Mouse (Mus musculus): ENCODE results near the gene Jazf1. TPM values are rescaled to one million over a fixed set of nuclear protein-coding genes. Genes with fewer than 3 reads are reported as not detected.

The Jazf1 gene
- polyA plus RNA-seq, 2 experiments = 0.71 to 1.2 TPM

GRCm38 (mm10) chr6:52824977-52825482 is 243.4 kb downstream of the Jazf1 start:
- Histone ChIP-seq H3K9ac (replicated peaks) (no peak overlapping the region), H3K27ac (no peak overlapping the region), H3K27me3 (ENCODE audit: control insufficient read depth, insufficient read depth, low read length) (no peaks in the 10 kb centered on the region), H3K4me1 (replicated peaks; ENCODE audit: control insufficient read depth in 2 of 2, insufficient read depth in 2 of 2, low read length in 1 of 2) (no peaks in the 10 kb centered on the region), H3K9me3 (ENCODE audit: control insufficient read depth, low read length) (no peaks in the 10 kb centered on the region), H3K4me2 (ENCODE audit: low read depth) (no peak overlapping the region), H3K4me3 (ENCODE audit: insufficient read depth in 1 of 2, low read depth in 2 of 2, low read length in 2 of 2) (no peak overlapping the region), H3K36me3 (replicated peaks; ENCODE audit: control insufficient read depth, insufficient read depth, low read depth) (no peaks in the 10 kb centered on the region)
- TF ChIP-seq CTCF (IDR thresholded peaks at IDR 0.05; ENCODE audit: low read depth) (no peak), EP300 (IDR thresholded peaks at IDR 0.05; ENCODE audit: low read depth) (no peak)
- WGBS (ENCODE audit: insufficient replicate concordance) = 63% methylated on average over 3 of the region's 3 CpGs
- ATAC-seq (ENCODE audit: insufficient read depth) = no peak
- DNase-seq (ENCODE audit: low read depth in 3 of 3, low spot score in 3 of 3) = no peak

GRCm38 (mm10) chr6:52823064-52823463 is 245.4 kb downstream of the Jazf1 start:
- Histone ChIP-seq H3K36me3 (replicated peaks; ENCODE audit: control insufficient read depth, insufficient read depth, low read depth) (no peaks in the 10 kb centered on the region), H3K9ac (replicated peaks) (no peak overlapping the region), H3K9me3 (ENCODE audit: control insufficient read depth, low read length) (no peaks in the 10 kb centered on the region), H3K4me2 (ENCODE audit: low read depth) (no peak overlapping the region), H3K27me3 (ENCODE audit: control insufficient read depth, insufficient read depth, low read length) (no peaks in the 10 kb centered on the region), H3K27ac (no peak overlapping the region), H3K4me3 (ENCODE audit: insufficient read depth in 1 of 2, low read depth in 2 of 2, low read length in 2 of 2) (no peak overlapping the region), H3K4me1 (replicated peaks; ENCODE audit: control insufficient read depth in 2 of 2, insufficient read depth in 2 of 2, low read length in 1 of 2) (no peaks in the 10 kb centered on the region)
- ATAC-seq (ENCODE audit: insufficient read depth) (no peak), DNase-seq (ENCODE audit: low read depth in 3 of 3, low spot score in 3 of 3) (no peak)
- TF ChIP-seq EP300 (IDR thresholded peaks at IDR 0.05; ENCODE audit: low read depth) (no peak), CTCF (IDR thresholded peaks at IDR 0.05; ENCODE audit: low read depth) (no peak)
- WGBS (ENCODE audit: insufficient replicate concordance) = 67% methylated on average over 7 of the region's 7 CpGs

GRCm38 (mm10) chr6:52822625-52823024 is 245.8 kb downstream of the Jazf1 start:
- H3K4me2 ChIP-seq (ENCODE audit: low read depth) = no peak overlapping the region
- DNase-seq (ENCODE audit: low read depth in 3 of 3, low spot score in 3 of 3) (no peak), ATAC-seq (ENCODE audit: insufficient read depth) (no peak)
- H3K27ac ChIP-seq = no peak overlapping the region
- no peaks in the 10 kb centered on the region for H3K36me3 ChIP-seq (replicated peaks; ENCODE audit: control insufficient read depth, insufficient read depth, low read depth)
- TF ChIP-seq EP300 (IDR thresholded peaks at IDR 0.05; ENCODE audit: low read depth) = no peak
- TF ChIP-seq CTCF (IDR thresholded peaks at IDR 0.05; ENCODE audit: low read depth) = no peak
- H3K4me3 ChIP-seq (ENCODE audit: insufficient read depth in 1 of 2, low read depth in 2 of 2, low read length in 2 of 2) = no peak overlapping the region
- 62% methylated on average over 2 of the region's 2 CpGs for WGBS (ENCODE audit: insufficient replicate concordance)
- no peaks in the 10 kb centered on the region for H3K27me3 ChIP-seq (ENCODE audit: control insufficient read depth, insufficient read depth, low read length)
- H3K9ac ChIP-seq (replicated peaks) = no peak overlapping the region
- no peaks in the 10 kb centered on the region for H3K4me1 ChIP-seq (replicated peaks; ENCODE audit: control insufficient read depth in 2 of 2, insufficient read depth in 2 of 2, low read length in 1 of 2)
- no peaks in the 10 kb centered on the region for H3K9me3 ChIP-seq (ENCODE audit: control insufficient read depth, low read length)

DNA sequence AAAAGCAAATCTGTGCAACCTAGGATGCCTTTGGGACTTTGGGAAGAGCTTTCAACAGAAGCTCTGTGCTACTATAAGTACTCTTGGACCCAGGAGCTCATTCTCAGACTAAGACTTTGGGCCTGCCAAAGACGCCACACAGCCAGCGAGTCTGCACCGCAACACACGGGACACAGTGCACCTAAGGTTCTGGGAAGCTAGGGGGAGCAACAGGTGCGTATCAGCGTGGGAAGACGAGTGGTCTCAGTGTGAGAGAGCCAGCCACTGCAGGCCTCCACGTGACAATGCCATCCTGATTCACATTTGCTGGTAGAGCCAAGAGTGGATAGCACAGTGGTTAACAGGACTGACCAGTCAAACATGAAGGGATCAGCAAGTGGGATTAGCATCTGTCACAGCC is 249.1 kb downstream of the Jazf1 start:
- H3K4me1 ChIP-seq (replicated peaks; ENCODE audit: control insufficient read depth in 2 of 2, insufficient read depth in 2 of 2, low read length in 1 of 2) = no peaks in the 10 kb centered on the region
- 0 out of 2 replicates have a peak, but pooled peaks have one; percentile 9 for TF ChIP-seq CTCF (IDR thresholded peaks at IDR 0.05; ENCODE audit: low read depth)
- TF ChIP-seq EP300 (IDR thresholded peaks at IDR 0.05; ENCODE audit: low read depth) = no peak
- no peak overlapping the region for H3K4me2 ChIP-seq (ENCODE audit: low read depth)
- H3K27ac ChIP-seq = no peak overlapping the region
- H3K9ac ChIP-seq (replicated peaks) = no peak overlapping the region
- no peak for DNase-seq (ENCODE audit: low read depth in 3 of 3, low spot score in 3 of 3)
- WGBS (ENCODE audit: insufficient replicate concordance) = 61% methylated on average over 8 of the region's 8 CpGs
- H3K9me3 ChIP-seq (ENCODE audit: control insufficient read depth, low read length) = no peaks in the 10 kb centered on the region
- no peaks in the 10 kb centered on the region for H3K27me3 ChIP-seq (ENCODE audit: control insufficient read depth, insufficient read depth, low read length)
- ATAC-seq (ENCODE audit: insufficient read depth) = no peak
- no peaks in the 10 kb centered on the region for H3K36me3 ChIP-seq (replicated peaks; ENCODE audit: control insufficient read depth, insufficient read depth, low read depth)
- H3K4me3 ChIP-seq (ENCODE audit: insufficient read depth in 1 of 2, low read depth in 2 of 2, low read length in 2 of 2) = no peak overlapping the region

- no peak for DNase-seq (ENCODE audit: low read depth in 3 of 3, low spot score in 3 of 3)
- no peak overlapping the region for H3K4me3 ChIP-seq (ENCODE audit: insufficient read depth in 1 of 2, low read depth in 2 of 2, low read length in 2 of 2)
- H3K4me2 ChIP-seq (ENCODE audit: low read depth) = no peak overlapping the region
- no peak for ATAC-seq (ENCODE audit: insufficient read depth)
- 64% methylated on average over 4 of the region's 4 CpGs for WGBS (ENCODE audit: insufficient replicate concordance)
- H3K9ac ChIP-seq (replicated peaks) = no peak overlapping the region
- H3K36me3 ChIP-seq (replicated peaks; ENCODE audit: control insufficient read depth, insufficient read depth, low read depth) = no peaks in the 10 kb centered on the region
- H3K27me3 ChIP-seq (ENCODE audit: control insufficient read depth, insufficient read depth, low read length) = no peaks in the 10 kb centered on the region
- H3K27ac ChIP-seq = no peak overlapping the region
- no peaks in the 10 kb centered on the region for H3K4me1 ChIP-seq (replicated peaks; ENCODE audit: control insufficient read depth in 2 of 2, insufficient read depth in 2 of 2, low read length in 1 of 2)
- no peaks in the 10 kb centered on the region for H3K9me3 ChIP-seq (ENCODE audit: control insufficient read depth, low read length)
- TF ChIP-seq EP300 (IDR thresholded peaks at IDR 0.05; ENCODE audit: low read depth) (no peak), CTCF (IDR thresholded peaks at IDR 0.05; ENCODE audit: low read depth) (no peak)
Observed at GRCm38 (mm10) chr6:52818041-52818440, 250.4 kb downstream of the Jazf1 start.

All from liver, embryonic 14.5 days (tissue).